Mouse (Mus musculus): Measurements from ENCODE around the gene Rnf183.

Rnf183 gene

DNA sequence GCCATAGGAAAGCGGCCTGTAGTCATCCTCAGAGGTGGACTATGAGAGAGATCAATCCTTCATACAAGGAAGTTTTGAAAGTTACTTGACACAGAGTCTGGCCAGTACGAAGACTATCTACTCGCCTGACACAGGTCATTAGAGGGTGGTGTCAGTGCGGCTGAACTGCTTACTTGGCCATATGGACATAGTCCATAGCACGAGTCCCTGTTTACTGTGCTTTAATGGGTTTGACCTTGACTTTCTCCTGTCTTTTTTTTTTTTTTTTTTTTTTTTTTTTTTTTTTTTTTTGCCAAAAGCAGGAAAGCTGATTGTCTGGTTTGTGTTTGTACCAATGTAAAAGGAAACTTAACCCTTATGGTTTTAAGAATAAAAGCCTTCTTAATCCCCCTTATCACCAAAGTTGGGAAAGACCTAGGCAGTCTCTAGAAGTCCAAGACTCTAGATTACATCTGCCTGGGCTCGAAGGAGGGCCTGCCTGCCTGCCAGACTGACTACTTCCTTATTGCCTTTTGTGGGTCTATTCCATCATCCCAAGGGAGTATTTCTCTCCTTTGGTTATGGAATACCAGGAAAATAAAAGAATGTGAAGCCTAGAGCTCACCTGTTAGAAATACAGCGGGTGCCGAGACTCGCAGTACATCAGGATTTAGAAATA, 55.2 kb downstream of the Rnf183 start:
- no peak for DNase-seq

Data from kidney, postnatal 4 days (tissue).